Mouse (Mus musculus): ENCODE measurements around the gene Psmb4. TPM values are rescaled to one million over a fixed set of nuclear protein-coding genes. Genes with fewer than 3 reads are reported as not detected.

Psmb4 gene
- polyA plus RNA-seq, 1 experiment, result 167 TPM

- Histone ChIP-seq H3K4me1 (ENCODE audit: control insufficient read depth, insufficient read depth, low read length) (no peaks in the 10 kb centered on the region), H3K36me3 (ENCODE audit: control insufficient read depth, insufficient read depth, low read length) (peaks cover 7% of the 10 kb centered on the region), H3K27me3 (ENCODE audit: control insufficient read depth, insufficient read depth, low read length) (no peaks in the 10 kb centered on the region), H3K27ac (ENCODE audit: control insufficient read depth, insufficient read depth, low read depth, low read length) (no peak overlapping the region), H3K4me3 (ENCODE audit: control insufficient read depth, low read depth, low read length) (no peak overlapping the region)
- no peak for TF ChIP-seq POLR2A (IDR thresholded peaks at IDR 0.05; ENCODE audit: control insufficient read depth, low read depth, low read length)
- no peak for TF ChIP-seq CTCF (IDR thresholded peaks at IDR 0.05; ENCODE audit: control insufficient read depth, insufficient read depth, insufficient replicate concordance, low read depth, low read length)
Measured at GRCm38 (mm10) chr3:94881840-94882239, 4.9 kb downstream of the Psmb4 start.

- no peak for TF ChIP-seq CTCF (IDR thresholded peaks at IDR 0.05; ENCODE audit: control insufficient read depth, insufficient read depth, insufficient replicate concordance, low read depth, low read length)
- no peak for TF ChIP-seq POLR2A (IDR thresholded peaks at IDR 0.05; ENCODE audit: control insufficient read depth, low read depth, low read length)
- H3K27me3 ChIP-seq (ENCODE audit: control insufficient read depth, insufficient read depth, low read length), result no peaks in the 10 kb centered on the region
- H3K36me3 ChIP-seq (ENCODE audit: control insufficient read depth, insufficient read depth, low read length), result peaks cover 5% of the 10 kb centered on the region
- H3K4me3 ChIP-seq (ENCODE audit: control insufficient read depth, low read depth, low read length), result no peak overlapping the region
- no peak overlapping the region for H3K27ac ChIP-seq (ENCODE audit: control insufficient read depth, insufficient read depth, low read depth, low read length)
- no peaks in the 10 kb centered on the region for H3K4me1 ChIP-seq (ENCODE audit: control insufficient read depth, insufficient read depth, low read length)
Measured at GRCm38 (mm10) chr3:94878618-94879017, 8.1 kb downstream of the Psmb4 start.

- H3K4me3 ChIP-seq (ENCODE audit: control insufficient read depth, low read depth, low read length), result no peak overlapping the region
- peaks cover 2% of the 10 kb centered on the region; the same call in 1 of the 2 replicates for H3K36me3 ChIP-seq (ENCODE audit: control insufficient read depth, insufficient read depth, low read length)
- no peaks in the 10 kb centered on the region for H3K27me3 ChIP-seq (ENCODE audit: control insufficient read depth, insufficient read depth, low read length)
- no peaks in the 10 kb centered on the region for H3K4me1 ChIP-seq (ENCODE audit: control insufficient read depth, insufficient read depth, low read length)
- TF ChIP-seq CTCF (IDR thresholded peaks at IDR 0.05; ENCODE audit: control insufficient read depth, insufficient read depth, insufficient replicate concordance, low read depth, low read length) (no peak), POLR2A (IDR thresholded peaks at IDR 0.05; ENCODE audit: control insufficient read depth, low read depth, low read length) (no peak)
- no peak overlapping the region for H3K27ac ChIP-seq (ENCODE audit: control insufficient read depth, insufficient read depth, low read depth, low read length)
Measured at GRCm38 (mm10) chr3:94869011-94869410, 17.8 kb downstream of the Psmb4 start.

GRCm38 (mm10) chr3:94859471-94859870 lies 27.3 kb downstream of the Psmb4 start:
- no peaks in the 10 kb centered on the region for H3K4me1 ChIP-seq (ENCODE audit: control insufficient read depth, insufficient read depth, low read length)
- no peaks in the 10 kb centered on the region for H3K27me3 ChIP-seq (ENCODE audit: control insufficient read depth, insufficient read depth, low read length)
- peaks cover 2% of the 10 kb centered on the region; the same call in 1 of the 2 replicates for H3K36me3 ChIP-seq (ENCODE audit: control insufficient read depth, insufficient read depth, low read length)
- no peak overlapping the region for H3K27ac ChIP-seq (ENCODE audit: control insufficient read depth, insufficient read depth, low read depth, low read length)
- H3K4me3 ChIP-seq (ENCODE audit: control insufficient read depth, low read depth, low read length), result no peak overlapping the region
- TF ChIP-seq CTCF (IDR thresholded peaks at IDR 0.05; ENCODE audit: control insufficient read depth, insufficient read depth, insufficient replicate concordance, low read depth, low read length), result no peak
- TF ChIP-seq POLR2A (IDR thresholded peaks at IDR 0.05; ENCODE audit: control insufficient read depth, low read depth, low read length), result no peak

- no peaks in the 10 kb centered on the region for H3K4me1 ChIP-seq (ENCODE audit: control insufficient read depth, insufficient read depth, low read length)
- TF ChIP-seq POLR2A (IDR thresholded peaks at IDR 0.05; ENCODE audit: control insufficient read depth, low read depth, low read length), result no peak
- TF ChIP-seq CTCF (IDR thresholded peaks at IDR 0.05; ENCODE audit: control insufficient read depth, insufficient read depth, insufficient replicate concordance, low read depth, low read length), result no peak
- no peaks in the 10 kb centered on the region for H3K36me3 ChIP-seq (ENCODE audit: control insufficient read depth, insufficient read depth, low read length)
- H3K27ac ChIP-seq (ENCODE audit: control insufficient read depth, insufficient read depth, low read depth, low read length), result no peak overlapping the region
- H3K4me3 ChIP-seq (ENCODE audit: control insufficient read depth, low read depth, low read length), result no peak overlapping the region
- H3K27me3 ChIP-seq (ENCODE audit: control insufficient read depth, insufficient read depth, low read length), result no peaks in the 10 kb centered on the region
Measured at GRCm38 (mm10) chr3:94852215-94852614, 34.5 kb downstream of the Psmb4 start.

- TF ChIP-seq POLR2A (IDR thresholded peaks at IDR 0.05; ENCODE audit: control insufficient read depth, low read depth, low read length) (no peak), CTCF (IDR thresholded peaks at IDR 0.05; ENCODE audit: control insufficient read depth, insufficient read depth, insufficient replicate concordance, low read depth, low read length) (no peak)
- no peak overlapping the region for H3K4me3 ChIP-seq (ENCODE audit: control insufficient read depth, low read depth, low read length)
- no peak overlapping the region for H3K27ac ChIP-seq (ENCODE audit: control insufficient read depth, insufficient read depth, low read depth, low read length)
- H3K27me3 ChIP-seq (ENCODE audit: control insufficient read depth, insufficient read depth, low read length), result no peaks in the 10 kb centered on the region
- no peaks in the 10 kb centered on the region for H3K4me1 ChIP-seq (ENCODE audit: control insufficient read depth, insufficient read depth, low read length)
- H3K36me3 ChIP-seq (ENCODE audit: control insufficient read depth, insufficient read depth, low read length), result no peaks in the 10 kb centered on the region
Measured at GRCm38 (mm10) chr3:94851731-94852130, 35.0 kb downstream of the Psmb4 start.

GRCm38 (mm10) chr3:94849338-94849737 lies 37.4 kb downstream of the Psmb4 start:
- Histone ChIP-seq H3K36me3 (ENCODE audit: control insufficient read depth, insufficient read depth, low read length) (no peaks in the 10 kb centered on the region), H3K27me3 (ENCODE audit: control insufficient read depth, insufficient read depth, low read length) (no peaks in the 10 kb centered on the region), H3K4me3 (ENCODE audit: control insufficient read depth, low read depth, low read length) (no peak overlapping the region), H3K4me1 (ENCODE audit: control insufficient read depth, insufficient read depth, low read length) (no peaks in the 10 kb centered on the region), H3K27ac (ENCODE audit: control insufficient read depth, insufficient read depth, low read depth, low read length) (no peak overlapping the region)
- TF ChIP-seq POLR2A (IDR thresholded peaks at IDR 0.05; ENCODE audit: control insufficient read depth, low read depth, low read length) (no peak), CTCF (IDR thresholded peaks at IDR 0.05; ENCODE audit: control insufficient read depth, insufficient read depth, insufficient replicate concordance, low read depth, low read length) (no peak)

- Histone ChIP-seq H3K27ac (ENCODE audit: control insufficient read depth, insufficient read depth, low read depth, low read length) (no peak overlapping the region), H3K4me1 (ENCODE audit: control insufficient read depth, insufficient read depth, low read length) (no peaks in the 10 kb centered on the region), H3K4me3 (ENCODE audit: control insufficient read depth, low read depth, low read length) (no peak overlapping the region), H3K27me3 (ENCODE audit: control insufficient read depth, insufficient read depth, low read length) (no peaks in the 10 kb centered on the region), H3K36me3 (ENCODE audit: control insufficient read depth, insufficient read depth, low read length) (no peaks in the 10 kb centered on the region)
- no peak for TF ChIP-seq POLR2A (IDR thresholded peaks at IDR 0.05; ENCODE audit: control insufficient read depth, low read depth, low read length)
- TF ChIP-seq CTCF (IDR thresholded peaks at IDR 0.05; ENCODE audit: control insufficient read depth, insufficient read depth, insufficient replicate concordance, low read depth, low read length), result no peak
Measured at GRCm38 (mm10) chr3:94847382-94847781, 39.4 kb downstream of the Psmb4 start.
